ENCODE assay signal across 10 mouse cellular contexts in genomic region chr17:37029162-37029561, GRCm38 (mm10). TPM values are rescaled to one million over a fixed set of nuclear protein-coding genes. Genes with fewer than 3 reads are reported as not detected.
A peak's percentile ranks its signal among the peaks of the same experiment; 100 is the strongest.
DNase-seq lines count a peak whose midpoint lies in the region; ATAC-seq and TF ChIP-seq lines count a peak whose summit lies in the region.
"Had no signal": no experiment of that assay in that cellular context is flagged by ENCODE, and none has a peak within 500 bp of the region (broad histone marks: within the 10 kb centered on the region; RNA-seq: fewer than 3 reads in every experiment).

No protein-coding gene starts in this region.

- 75% methylated on average over 8 of the region's 8 CpGs for WGBS in kidney, embryonic 16.5 days
- 67% methylated on average over 8 of the region's 8 CpGs for WGBS in embryonic facial prominence, embryonic 14.5 days
- WGBS in intestine, postnatal 0 days: 53% methylated on average over 8 of the region's 8 CpGs
- WGBS in neural tube, embryonic 13.5 days: 60% methylated on average over 8 of the region's 8 CpGs

- no peaks in the 10 kb centered on the region for H3K36me3 ChIP-seq in kidney, embryonic 16.5 days (ENCODE audit: insufficient read depth, low read length)
- no peaks in the 10 kb centered on the region for H3K36me3 ChIP-seq in embryonic facial prominence, embryonic 14.5 days (ENCODE audit: control insufficient read depth, insufficient read depth, low read length)
- no peaks in the 10 kb centered on the region for H3K36me3 ChIP-seq in intestine, postnatal 0 days (ENCODE audit: control insufficient read depth, insufficient read depth)
- H3K36me3 ChIP-seq in neural tube, embryonic 13.5 days: no peaks in the 10 kb centered on the region

- H3K9ac ChIP-seq in kidney, embryonic 16.5 days (replicated peaks; ENCODE audit: low read length): peak overlapping the region; percentile 69
- peak overlapping the region; percentile 53; the same call in 1 of the 2 replicates for H3K9ac ChIP-seq in embryonic facial prominence, embryonic 14.5 days (ENCODE audit: low read depth, low read length)
- no peak overlapping the region for H3K9ac ChIP-seq in intestine, postnatal 0 days (ENCODE audit: low read depth, low read length)
- peak overlapping the region; percentile 68 for H3K9ac ChIP-seq in neural tube, embryonic 13.5 days

- DNase-seq in kidney, adult 8-10 months: no peak
- no peak for DNase-seq in embryonic facial prominence, embryonic 14.5 days (ENCODE audit: low spot score)
- no peak for DNase-seq in left cerebral cortex, postnatal 14 days (ENCODE audit: low spot score in 2 of 2)
- DNase-seq in adrenal gland, postnatal 36 days: no peak
- DNase-seq in adrenal gland, adult (ENCODE audit: inconsistent age in 2 of 2, low spot score in 1 of 2): no peak

- intact Hi-C loops in left cerebral cortex, postnatal 14 days (cut with DNase I): no loop called here

- no peak for TF ChIP-seq CTCF in intestine, postnatal 0 days (IDR thresholded peaks at IDR 0.05; ENCODE audit: low read depth)

- peak overlapping the region; percentile 67 for H3K4me2 ChIP-seq in kidney, embryonic 16.5 days (replicated peaks; ENCODE audit: low read depth, low read length)
- H3K4me2 ChIP-seq in embryonic facial prominence, embryonic 14.5 days (ENCODE audit: low read depth, low read length): peak overlapping the region; percentile 60
- peak overlapping the region; percentile 72 for H3K4me2 ChIP-seq in intestine, postnatal 0 days (replicated peaks; ENCODE audit: low read depth)
- H3K4me2 ChIP-seq in neural tube, embryonic 13.5 days: peak overlapping the region; percentile 55

- 0 out of 2 replicates have a peak, but pooled peaks have one; percentile 19 for ATAC-seq in kidney, embryonic 16.5 days (ENCODE audit: low FRiP score, low TSS enrichment)
- peak; percentile 7; the same call in 1 of the 2 replicates for ATAC-seq in embryonic facial prominence, embryonic 14.5 days (ENCODE audit: low read depth)
- ATAC-seq in intestine, postnatal 0 days: no peak
- ATAC-seq in neural tube, embryonic 13.5 days (ENCODE audit: low read depth): peak; percentile 41

- H3K4me1 ChIP-seq in kidney, embryonic 16.5 days (ENCODE audit: insufficient read depth, low read length): peaks cover 8% of the 10 kb centered on the region; the same call in 1 of the 2 replicates
- H3K4me1 ChIP-seq in embryonic facial prominence, embryonic 14.5 days (ENCODE audit: control insufficient read depth, insufficient read depth, low read length): 0 out of 2 replicates have a peak, but pooled peaks cover 3% of the 10 kb centered on the region
- no peaks in the 10 kb centered on the region for H3K4me1 ChIP-seq in intestine, postnatal 0 days (replicated peaks; ENCODE audit: control insufficient read depth, insufficient read depth, low read length)
- peaks cover 12% of the 10 kb centered on the region for H3K4me1 ChIP-seq in neural tube, embryonic 13.5 days (replicated peaks)

- H3K27ac ChIP-seq in kidney, embryonic 16.5 days (ENCODE audit: low read length): peak overlapping the region; percentile 97
- peak overlapping the region; percentile 98 for H3K27ac ChIP-seq in embryonic facial prominence, embryonic 14.5 days (replicated peaks; ENCODE audit: low read depth, low read length)
- H3K27ac ChIP-seq in intestine, postnatal 0 days (ENCODE audit: low read depth, low read length): peak overlapping the region; percentile 74; the same call in 1 of the 2 replicates
- peak overlapping the region; percentile 98 for H3K27ac ChIP-seq in neural tube, embryonic 13.5 days (replicated peaks)

- H3K27me3 ChIP-seq in kidney, embryonic 16.5 days (ENCODE audit: insufficient read depth, low read length): no peaks in the 10 kb centered on the region
- no peaks in the 10 kb centered on the region for H3K27me3 ChIP-seq in embryonic facial prominence, embryonic 14.5 days (replicated peaks; ENCODE audit: control insufficient read depth, insufficient read depth, low read length)
- no peaks in the 10 kb centered on the region for H3K27me3 ChIP-seq in intestine, postnatal 0 days (replicated peaks; ENCODE audit: control insufficient read depth, insufficient read depth, low read length)
- no peaks in the 10 kb centered on the region for H3K27me3 ChIP-seq in neural tube, embryonic 13.5 days

- no peaks in the 10 kb centered on the region for H3K9me3 ChIP-seq in kidney, embryonic 16.5 days (ENCODE audit: low read length)
- H3K9me3 ChIP-seq in embryonic facial prominence, embryonic 14.5 days (ENCODE audit: control insufficient read depth, low read length): no peaks in the 10 kb centered on the region
- H3K9me3 ChIP-seq in intestine, postnatal 0 days (ENCODE audit: control insufficient read depth): no peaks in the 10 kb centered on the region
- H3K9me3 ChIP-seq in neural tube, embryonic 13.5 days: no peaks in the 10 kb centered on the region

- peak overlapping the region; percentile 60 for H3K4me3 ChIP-seq in kidney, embryonic 16.5 days (ENCODE audit: low read length)
- H3K4me3 ChIP-seq in embryonic facial prominence, embryonic 14.5 days (ENCODE audit: low read depth, low read length): peak overlapping the region; percentile 42
- H3K4me3 ChIP-seq in intestine, postnatal 0 days (ENCODE audit: low read depth, low read length): peak overlapping the region; percentile 42
- H3K4me3 ChIP-seq in neural tube, embryonic 13.5 days: peak overlapping the region; percentile 44

RNA-seq across cellular contexts. Expression of gene Mog, which starts 6.0 kb away (rescaled TPM):
- polyA plus RNA-seq in kidney, embryonic 16.5 days (2015; fragmentation: Nextera tagmentation; extraction: Ambion mirVana): 0.09 and 0.13 TPM in 2 replicates
- polyA plus RNA-seq in embryonic facial prominence, embryonic 14.5 days (2014; fragmentation: Nextera tagmentation; extraction: Ambion mirVana): 0.12 and 0.22 TPM in 2 replicates
- polyA plus RNA-seq in intestine, postnatal 0 days (2015; fragmentation: Nextera tagmentation; extraction: Ambion mirVana): not detected in 2 replicates
- 1.2 and 1.7 TPM in 2 replicates for polyA plus RNA-seq in neural tube, embryonic 13.5 days (2015; fragmentation: Nextera tagmentation; extraction: Ambion mirVana)
- total RNA-seq in left cerebral cortex, postnatal 14 days (2021): 10 to 100 TPM; 23.9 to 46.1 TPM
- not detected for total RNA-seq in adrenal gland, postnatal 36 days (2021)
- total RNA-seq: common myeloid progenitor, adult 5-6 weeks had no signal
- polyA plus RNA-seq: thymus, adult 2 months had no signal

RNA-seq across cellular contexts. Expression of gene Gabbr1, which starts 16.6 kb away (rescaled TPM):
- 5.6 and 7.7 TPM in 2 replicates for polyA plus RNA-seq in kidney, embryonic 16.5 days (2015; fragmentation: Nextera tagmentation; extraction: Ambion mirVana)
- 8.4 and 10.2 TPM in 2 replicates for polyA plus RNA-seq in embryonic facial prominence, embryonic 14.5 days (2014; fragmentation: Nextera tagmentation; extraction: Ambion mirVana)
- polyA plus RNA-seq in intestine, postnatal 0 days (2015; fragmentation: Nextera tagmentation; extraction: Ambion mirVana): 4.1 and 4.4 TPM in 2 replicates
- 56.2 and 57.0 TPM in 2 replicates for polyA plus RNA-seq in neural tube, embryonic 13.5 days (2015; fragmentation: Nextera tagmentation; extraction: Ambion mirVana)
- 100 to 1,000 TPM; 629 to 637 TPM for total RNA-seq in left cerebral cortex, postnatal 14 days (2021)
- total RNA-seq in adrenal gland, postnatal 36 days (2021): 10 to 100 TPM; 23.7 to 26.4 TPM

RNA-seq across cellular contexts. Expression of gene Zfp57, which starts 28.2 kb away (rescaled TPM):
- 64.5 and 66.7 TPM in 2 replicates for polyA plus RNA-seq in kidney, embryonic 16.5 days (2015; fragmentation: Nextera tagmentation; extraction: Ambion mirVana)
- 45.5 and 64.8 TPM in 2 replicates for polyA plus RNA-seq in embryonic facial prominence, embryonic 14.5 days (2014; fragmentation: Nextera tagmentation; extraction: Ambion mirVana)
- polyA plus RNA-seq in intestine, postnatal 0 days (2015; fragmentation: Nextera tagmentation; extraction: Ambion mirVana): 8.6 and 9.0 TPM in 2 replicates
- 241 and 262 TPM in 2 replicates for polyA plus RNA-seq in neural tube, embryonic 13.5 days (2015; fragmentation: Nextera tagmentation; extraction: Ambion mirVana)
- 10 to 100 TPM; 25.9 to 27.9 TPM for total RNA-seq in left cerebral cortex, postnatal 14 days (2021)
- total RNA-seq in adrenal gland, postnatal 36 days (2021): 1 to 10 TPM; 1.5 to 3.3 TPM

RNA-seq across cellular contexts. Expression of gene H2-M5, which starts 39.8 kb away (rescaled TPM):
- 0.44 and 0.57 TPM in 2 replicates for polyA plus RNA-seq in kidney, embryonic 16.5 days (2015; fragmentation: Nextera tagmentation; extraction: Ambion mirVana)
- 0.21 and 0.22 TPM in 2 replicates for polyA plus RNA-seq in embryonic facial prominence, embryonic 14.5 days (2014; fragmentation: Nextera tagmentation; extraction: Ambion mirVana)
- 0.05 TPM in 1 of 2 replicates, not detected in the other for polyA plus RNA-seq in intestine, postnatal 0 days (2015; fragmentation: Nextera tagmentation; extraction: Ambion mirVana)
- 1.6 and 2.3 TPM in 2 replicates for polyA plus RNA-seq in neural tube, embryonic 13.5 days (2015; fragmentation: Nextera tagmentation; extraction: Ambion mirVana)
- total RNA-seq in left cerebral cortex, postnatal 14 days (2021): 1 to 10 TPM; 1.9 to 2.7 TPM
- not detected for total RNA-seq in adrenal gland, postnatal 36 days (2021)
- total RNA-seq: common myeloid progenitor, adult 5-6 weeks had no signal

RNA-seq across cellular contexts. Expression of gene 2410137M14Rik, which starts 48.1 kb away (rescaled TPM):
- not detected in 2 replicates for polyA plus RNA-seq in kidney, embryonic 16.5 days (2015; fragmentation: Nextera tagmentation; extraction: Ambion mirVana)
- not detected in 2 replicates for polyA plus RNA-seq in embryonic facial prominence, embryonic 14.5 days (2014; fragmentation: Nextera tagmentation; extraction: Ambion mirVana)
- not detected in 2 replicates for polyA plus RNA-seq in intestine, postnatal 0 days (2015; fragmentation: Nextera tagmentation; extraction: Ambion mirVana)
- 0.31 TPM in 1 of 2 replicates, not detected in the other for polyA plus RNA-seq in neural tube, embryonic 13.5 days (2015; fragmentation: Nextera tagmentation; extraction: Ambion mirVana)
- total RNA-seq in left cerebral cortex, postnatal 14 days (2021): not detected
- total RNA-seq in adrenal gland, postnatal 36 days (2021): not detected
- total RNA-seq: common myeloid progenitor, adult 5-6 weeks had no signal
- polyA plus RNA-seq: thymus, adult 2 months had no signal
